Mouse (Mus musculus) forebrain, postnatal 0 days (tissue): Measurements from ENCODE around the gene Mrpl43. TPM values are rescaled to one million over a fixed set of nuclear protein-coding genes. Genes with fewer than 3 reads are reported as not detected.

Experiments
- ATAC-seq: fragments of 200-750 bp; cut with Nextera tagmentation; 2 replicates; pipeline ENCODE4 v1.8.0; 2017; ENCODE audit warnings: mild to moderate bottlenecking, moderate library complexity
- DNase-seq: peaks from one replicate; pipeline ENCODE4 v3.0.0-alpha.2; 2015
- H3K27ac ChIP-seq: fragments of 300-500 bp; sonication (generic); 2 replicates; pipeline ENCODE4 v1.5.1; 2014; ENCODE audit warnings: low read depth, mild to moderate bottlenecking, antibody characterized with exemption, low read length, moderate library complexity, mixed read lengths
- H3K27me3 ChIP-seq: fragments of 300-500 bp; sonication (generic); 2 replicates; pipeline ENCODE4 v1.6.1; 2014; ENCODE audit warnings: mild to moderate bottlenecking, low read length, mixed read lengths; ENCODE audit not compliant: insufficient read depth
- H3K36me3 ChIP-seq: fragments of 300-500 bp; sonication (generic); 2 replicates; pipeline ENCODE4 v1.6.1; 2014; ENCODE audit warnings: mild to moderate bottlenecking, moderate library complexity; ENCODE audit not compliant: insufficient read depth
- H3K4me1 ChIP-seq: fragments of 300-500 bp; sonication (generic); 2 replicates; pipeline ENCODE4 v1.6.1; 2014; ENCODE audit warnings: antibody characterized with exemption; ENCODE audit not compliant: insufficient read depth
- H3K4me2 ChIP-seq: fragments of 300-500 bp; sonication (generic); 2 replicates; pipeline ENCODE4 v1.6.1; 2014; ENCODE audit warnings: low read depth, mild to moderate bottlenecking, moderate library complexity
- H3K4me3 ChIP-seq: fragments of 300-500 bp; sonication (generic); 2 replicates; pipeline ENCODE4 v1.5.1; 2014; ENCODE audit warnings: low read depth, low read length, mixed read lengths
- H3K9ac ChIP-seq: fragments of 300-500 bp; sonication (generic); 2 replicates; pipeline ENCODE4 v1.6.1; 2014; ENCODE audit warnings: mild to moderate bottlenecking
- H3K9me3 ChIP-seq: fragments of 300-500 bp; sonication (generic); 2 replicates; pipeline ENCODE4 v1.6.1; 2016; ENCODE audit warnings: low read length
- CTCF ChIP-seq: sonication (generic); IDR thresholded peaks from 2 replicates; pipeline ENCODE4 v1.5.1; 2016; ENCODE audit warnings: antibody characterized with exemption, control low read depth, low read depth
- WGBS: fragments of 180-500 bp; shearing (Covaris S2); extraction: QIAGEN DNeasy Blood & Tissue Kit; methylation state at CpG from one replicate; pipeline ENCODE4 v1.1.7; 2014; 5-methylcytosine and 5-hydroxymethylcytosine counted together
- polyA plus RNA-seq: library from polyadenylated mRNA; unstranded; fragments of >200 nt; fragmentation: Nextera tagmentation; extraction: Ambion mirVana; gene quantifications from 2 replicates; pipeline ENCODE4 v1.2.1, GENCODE M21; 2015
- total RNA-seq: library from RNA; depleted of rRNA; stranded (reverse); fragments of >200 nt; gene quantifications from 2 replicates; pipeline ENCODE4 v1.2.3, GENCODE M21; 2014

Gene Mrpl43
- total and polyA plus RNA-seq, 2 experiments from 2014 or later, result 62.2 to 99.2 TPM

DNA sequence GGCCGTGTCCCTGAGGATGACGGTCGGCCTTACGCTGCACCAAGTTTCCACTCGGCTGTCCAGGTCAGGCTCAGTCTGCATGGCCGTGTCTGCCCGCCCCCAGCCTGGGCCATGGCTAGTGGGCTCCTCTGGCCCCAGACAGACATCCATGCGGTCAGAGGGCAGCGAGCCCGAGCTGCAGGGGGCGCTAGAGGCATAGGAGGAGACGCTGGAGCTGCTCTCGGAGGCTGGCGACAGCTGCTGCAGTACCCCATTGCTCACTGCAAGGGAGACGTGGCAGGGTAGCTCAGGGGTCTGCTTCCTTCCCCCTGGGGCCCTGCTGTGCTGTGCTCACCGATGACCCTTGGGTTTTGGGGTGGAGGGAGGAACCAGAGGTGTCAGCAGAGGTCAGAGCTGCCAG, 30.6 kb upstream of the Mrpl43 start:
- Histone ChIP-seq H3K4me3 (no peak overlapping the region), H3K4me2 (no peak overlapping the region), H3K27ac (no peak overlapping the region), H3K9me3 (no peaks in the 10 kb centered on the region), H3K36me3 (no peaks in the 10 kb centered on the region), H3K4me1 (no peaks in the 10 kb centered on the region), H3K9ac (no peak overlapping the region), H3K27me3 (no peaks in the 10 kb centered on the region)
- TF ChIP-seq CTCF, result peak; percentile 45
- DNase-seq, result no peak
- WGBS, result 32% methylated on average over 16 of the region's 16 CpGs
- ATAC-seq, result no peak

GRCm38 (mm10) chr19:45032570-45033332, 26.5 kb upstream of the Mrpl43 start:
- Histone ChIP-seq H3K4me2 (no peak overlapping the region), H3K9ac (no peak overlapping the region), H3K36me3 (no peaks in the 10 kb centered on the region), H3K9me3 (no peaks in the 10 kb centered on the region), H3K27me3 (no peaks in the 10 kb centered on the region), H3K4me3 (no peak overlapping the region), H3K27ac (no peak overlapping the region), H3K4me1 (0 out of 2 replicates have a peak, but pooled peaks cover 5% of the 10 kb centered on the region)
- DNase-seq (no peak), ATAC-seq (no peak)
- 46% methylated on average over 17 of the region's 17 CpGs for WGBS
- TF ChIP-seq CTCF, result peak; percentile 53

GRCm38 (mm10) chr19:45031780-45032179, 25.5 kb upstream of the Mrpl43 start:
- peak; percentile 34; the same call in 1 of the 2 replicates for ATAC-seq
- Histone ChIP-seq H3K4me1 (0 out of 2 replicates have a peak, but pooled peaks cover 5% of the 10 kb centered on the region), H3K27me3 (no peaks in the 10 kb centered on the region), H3K27ac (no peak overlapping the region), H3K4me2 (no peak overlapping the region), H3K9ac (no peak overlapping the region), H3K36me3 (peaks cover 7% of the 10 kb centered on the region; the same call in 1 of the 2 replicates), H3K9me3 (no peaks in the 10 kb centered on the region), H3K4me3 (no peak overlapping the region)
- peak; percentile 78 for DNase-seq
- WGBS, result 14% methylated on average over 4 of the region's 4 CpGs
- peak; percentile 80 for TF ChIP-seq CTCF

GRCm38 (mm10) chr19:45030746-45031693, 24.8 kb upstream of the Mrpl43 start:
- WGBS, result 40% methylated on average over 20 of the region's 20 CpGs
- peak; percentile 53; the same call in 1 of the 2 replicates for ATAC-seq

DNA sequence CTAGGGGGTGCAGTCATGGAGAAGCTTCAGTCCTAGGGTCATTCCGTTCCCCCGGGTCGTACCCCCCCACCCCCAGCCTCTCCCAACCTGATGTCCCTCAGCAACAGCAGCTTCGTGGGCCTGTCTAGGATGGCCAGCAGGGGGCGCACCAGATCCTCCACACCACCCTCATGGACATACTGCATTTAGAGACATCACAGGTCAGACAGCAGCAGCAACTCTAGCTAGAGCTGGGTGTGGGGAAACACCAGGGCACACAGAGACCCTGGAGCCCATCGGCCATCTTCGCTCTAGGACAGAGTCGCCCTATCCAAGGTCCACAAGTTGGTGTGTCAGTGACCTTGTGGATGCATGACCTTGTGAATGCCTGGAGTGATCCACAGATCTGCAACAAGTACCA, 23.9 kb upstream of the Mrpl43 start:
- H3K9me3 ChIP-seq, result no peaks in the 10 kb centered on the region
- H3K4me3 ChIP-seq, result no peak overlapping the region
- ATAC-seq (peak; percentile 36), DNase-seq (no peak)
- H3K36me3 ChIP-seq, result peaks cover 20% of the 10 kb centered on the region
- no peaks in the 10 kb centered on the region for H3K27me3 ChIP-seq
- whole genome bisulfite sequencing, result 35% methylated on average over 8 of the region's 8 CpGs
- H3K4me1 ChIP-seq, result 0 out of 2 replicates have a peak, but pooled peaks cover 5% of the 10 kb centered on the region
- no peak overlapping the region for H3K4me2 ChIP-seq
- TF ChIP-seq CTCF, result peak; percentile 79
- H3K27ac ChIP-seq, result no peak overlapping the region
- no peak overlapping the region for H3K9ac ChIP-seq

More at GRCm38 (mm10) chr19:45030746-45031693, 24.8 kb upstream of the Mrpl43 start:
- peak overlapping the region; percentile 31; the same call in 1 of the 2 replicates for H3K9ac ChIP-seq
- no peaks in the 10 kb centered on the region for H3K9me3 ChIP-seq
- peak overlapping the region; percentile 49 for H3K4me2 ChIP-seq
- DNase-seq, result peak; percentile 90
- no peak overlapping the region for H3K27ac ChIP-seq
- no peaks in the 10 kb centered on the region for H3K27me3 ChIP-seq
- peak overlapping the region; percentile 16; the same call in 1 of the 2 replicates for H3K4me3 ChIP-seq
- H3K36me3 ChIP-seq, result peaks cover 15% of the 10 kb centered on the region
- TF ChIP-seq CTCF, result peak; percentile 94
- H3K4me1 ChIP-seq, result 0 out of 2 replicates have a peak, but pooled peaks cover 5% of the 10 kb centered on the region

GRCm38 (mm10) chr19:45029571-45029970, 23.3 kb upstream of the Mrpl43 start:
- 65% methylated on average over 9 of the region's 9 CpGs for WGBS
- no peak for TF ChIP-seq CTCF
- no peak for ATAC-seq
- Histone ChIP-seq H3K36me3 (peaks cover 24% of the 10 kb centered on the region), H3K9me3 (no peaks in the 10 kb centered on the region), H3K27ac (no peak overlapping the region), H3K4me2 (no peak overlapping the region), H3K27me3 (no peaks in the 10 kb centered on the region), H3K4me3 (no peak overlapping the region), H3K4me1 (0 out of 2 replicates have a peak, but pooled peaks cover 5% of the 10 kb centered on the region), H3K9ac (no peak overlapping the region)
- DNase-seq, result no peak
